Mouse (Mus musculus): ENCODE measurements around the gene Ube2f. TPM values are rescaled to one million over a fixed set of nuclear protein-coding genes. Genes with fewer than 3 reads are reported as not detected.

The Ube2f gene
- 10 to 100 TPM; 39.6 to 52.2 (median 45.2) TPM for total RNA-seq (2022)

DNA sequence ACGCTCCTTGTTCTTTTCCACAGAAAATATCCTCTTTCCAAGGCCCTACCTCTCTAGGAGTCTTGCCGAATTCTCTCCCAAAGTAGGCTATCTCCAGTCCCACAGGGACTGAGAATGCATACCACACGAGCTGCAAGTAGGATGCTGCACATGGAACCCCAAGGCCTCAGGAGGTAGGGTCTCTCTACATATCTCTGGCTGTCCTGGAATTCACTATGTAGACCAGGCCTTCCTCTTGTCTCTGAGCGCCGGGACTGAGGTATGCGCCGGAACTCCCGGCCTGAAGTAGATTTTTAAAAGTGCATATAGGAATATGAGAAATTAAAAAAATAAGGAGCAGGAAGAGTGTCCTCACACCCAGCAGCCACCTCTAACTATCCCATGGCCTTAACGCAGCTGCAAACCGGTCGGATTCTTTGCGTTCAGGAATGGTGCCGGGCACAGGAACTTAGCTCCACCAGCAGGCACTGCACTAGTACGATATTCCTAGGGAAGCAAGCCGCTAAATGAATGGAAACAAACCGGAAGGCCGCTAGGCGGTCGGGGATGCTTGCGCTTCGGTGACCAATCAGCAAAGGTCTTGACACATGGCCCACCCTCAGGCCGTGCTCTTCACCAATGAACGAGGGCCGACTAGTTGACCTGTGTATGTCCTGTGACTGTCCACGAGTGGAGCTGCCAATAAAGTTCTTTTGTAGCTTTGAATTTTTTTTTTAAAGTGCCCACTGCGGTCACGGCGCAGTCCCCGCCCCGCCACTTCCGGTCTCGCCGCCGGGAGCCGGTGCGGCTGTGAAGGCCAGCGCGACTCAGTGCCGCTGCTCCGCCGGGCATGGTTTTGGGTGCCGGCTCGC is at the start of gene Ube2f:
Gene Ube2f, plus strand, starts transcription at position 741 of the 851 bp plus-strand sequence.
- DNase-seq (ENCODE audit: low spot score), result peak; percentile 94

DNA sequence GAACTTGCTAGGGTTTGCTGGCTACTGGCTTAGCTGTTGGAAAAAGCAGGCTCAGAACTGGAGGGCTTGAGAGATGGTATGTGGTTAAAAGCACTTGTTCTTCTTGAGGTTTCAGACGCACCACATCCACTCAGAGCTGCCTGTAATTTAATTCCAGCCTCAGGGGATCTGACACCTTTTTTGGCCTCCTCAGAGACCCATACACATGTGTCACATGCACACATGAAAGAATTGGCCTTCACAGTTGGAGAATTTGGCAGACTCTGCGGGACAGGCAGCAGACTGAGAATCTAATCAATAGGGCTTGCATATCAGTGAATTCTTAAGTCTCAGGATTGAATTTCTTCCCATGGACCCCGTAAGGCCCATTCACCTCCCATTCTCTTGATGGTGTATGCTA is 49.0 kb upstream of the Ube2f start:
- no peak for DNase-seq (ENCODE audit: low spot score)

- no peak for DNase-seq (ENCODE audit: low spot score)
These were observed 45.8 kb upstream of the Ube2f start for GRCm38 (mm10) chr1:91204221-91204765.

DNA sequence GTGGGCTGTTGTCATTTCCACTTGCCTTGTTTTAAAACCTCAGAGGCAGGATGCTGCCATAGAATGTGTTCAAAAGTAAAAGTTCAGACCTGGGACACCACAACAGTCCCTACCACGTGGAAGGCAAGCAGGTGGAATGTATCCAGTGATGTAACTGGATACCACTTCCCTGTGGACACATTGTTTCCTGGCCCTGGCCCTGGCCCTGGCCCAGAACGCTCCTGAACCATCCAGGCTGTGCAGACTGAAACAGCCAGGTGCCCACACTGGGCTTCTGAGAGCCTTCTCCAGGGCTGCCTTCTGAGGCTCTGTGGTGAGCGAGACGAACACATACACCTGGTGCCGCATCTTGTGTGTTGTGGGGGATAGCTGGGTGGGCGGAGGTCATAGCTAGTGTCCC is 44.5 kb upstream of the Ube2f start:
- DNase-seq (ENCODE audit: low spot score), result no peak

- DNase-seq (ENCODE audit: low spot score), result no peak
These were observed 43.8 kb upstream of the Ube2f start for GRCm38 (mm10) chr1:91206336-91206735.

DNA sequence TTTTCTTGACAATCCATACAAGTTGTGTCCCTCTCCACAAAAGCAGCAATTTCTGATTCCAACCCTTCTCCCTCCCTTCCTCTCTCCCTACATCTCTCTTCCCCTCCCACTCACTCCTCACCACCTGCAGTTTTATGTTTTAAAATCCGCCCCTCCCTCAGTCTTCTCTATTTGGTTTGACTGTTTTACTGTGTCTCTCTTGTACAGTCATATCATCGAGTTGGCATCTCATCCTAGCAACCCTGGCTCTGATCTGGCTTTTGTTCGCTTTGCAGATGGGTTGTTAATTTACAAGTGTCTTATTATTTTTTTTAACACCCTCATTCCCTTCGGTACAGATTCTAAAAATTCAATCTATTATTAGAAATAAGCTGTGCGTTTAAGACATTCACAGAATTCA is 43.2 kb upstream of the Ube2f start:
- no peak for DNase-seq (ENCODE audit: low spot score)

DNA sequence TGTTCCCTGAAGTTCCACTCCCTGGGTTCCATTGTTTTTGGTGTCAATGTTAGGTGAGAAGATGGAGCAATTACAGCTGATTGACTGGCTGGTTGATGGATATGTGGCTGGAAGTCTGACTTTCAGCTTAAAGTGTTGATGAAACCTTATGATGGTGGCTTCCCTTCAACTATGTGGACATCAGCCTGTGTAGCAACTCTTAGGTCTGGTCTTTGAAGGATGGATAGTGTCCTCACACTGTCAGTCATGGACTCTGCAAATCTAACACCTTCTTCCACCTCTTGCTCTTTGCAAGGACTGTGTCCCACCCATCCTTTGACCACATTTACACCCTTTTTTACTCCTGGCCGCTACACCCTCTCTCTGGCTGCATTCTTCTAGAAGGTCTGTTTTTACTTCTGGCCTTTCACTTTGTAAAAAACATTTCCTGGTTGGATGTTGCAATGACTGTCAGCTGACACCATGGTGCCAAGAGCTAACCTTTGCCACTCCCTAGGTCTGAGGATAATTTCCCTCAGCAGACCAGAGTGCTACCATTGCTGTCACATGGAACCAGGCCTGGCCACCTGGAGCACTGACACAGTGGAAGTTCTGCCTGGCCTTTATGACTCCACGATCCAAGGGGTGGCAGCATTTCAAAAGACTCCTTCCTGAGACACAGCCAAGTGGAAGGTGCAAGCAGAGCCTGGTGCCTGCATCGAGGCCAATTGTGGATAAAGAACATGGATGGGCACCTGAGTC is 42.6 kb upstream of the Ube2f start:
- no peak for DNase-seq (ENCODE audit: low spot score)

DNA sequence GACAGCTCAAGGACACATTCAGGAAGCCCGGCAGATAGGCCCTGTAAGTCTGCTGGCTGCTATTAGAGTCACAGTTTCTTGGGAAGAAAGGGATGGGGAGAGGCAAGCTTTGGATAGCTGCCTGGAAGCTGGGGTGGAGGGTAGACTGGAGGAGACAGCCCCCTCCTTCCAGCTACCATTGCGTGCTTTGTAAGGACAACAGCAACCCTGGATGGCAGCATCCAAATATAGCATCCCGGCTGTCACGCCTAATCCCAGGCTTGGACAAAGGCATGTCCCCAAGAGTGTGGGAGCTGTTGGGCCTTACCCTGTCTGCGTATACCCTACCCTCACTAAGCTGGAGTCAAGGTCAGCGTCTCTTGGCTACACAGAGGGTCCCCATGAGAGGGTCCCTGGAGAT is 40.8 kb upstream of the Ube2f start:
- peak; percentile 40 for DNase-seq (ENCODE audit: low spot score)

GRCm38 (mm10) chr1:91209785-91210184 is 40.3 kb upstream of the Ube2f start:
- peak; percentile 64 for DNase-seq (ENCODE audit: low spot score)

- DNase-seq (ENCODE audit: low spot score), result peak; percentile 40
These were observed 39.0 kb upstream of the Ube2f start for GRCm38 (mm10) chr1:91211099-91211498.

- DNase-seq (ENCODE audit: low spot score), result no peak
These were observed 38.5 kb upstream of the Ube2f start for GRCm38 (mm10) chr1:91211591-91212008.

DNA sequence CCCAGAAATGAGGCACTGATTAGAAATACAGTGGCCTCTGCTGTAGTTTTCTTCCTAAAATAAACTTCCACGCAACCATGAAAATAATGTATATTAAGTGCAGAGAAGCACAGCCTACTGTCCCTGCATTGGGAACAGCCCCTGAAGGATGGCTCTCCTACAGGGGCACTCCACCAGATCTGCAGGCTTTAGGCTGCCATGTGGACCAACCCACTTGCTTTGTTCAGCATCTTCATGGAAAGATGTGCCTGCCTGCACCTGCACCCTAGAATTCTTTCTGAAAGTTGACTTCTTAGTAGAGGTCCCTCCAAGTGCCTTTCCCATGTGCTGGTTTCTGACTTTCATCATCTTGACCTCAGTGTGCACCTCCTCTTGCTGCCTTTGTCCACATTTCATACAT is 34.8 kb upstream of the Ube2f start:
- no peak for DNase-seq (ENCODE audit: low spot score)

DNA sequence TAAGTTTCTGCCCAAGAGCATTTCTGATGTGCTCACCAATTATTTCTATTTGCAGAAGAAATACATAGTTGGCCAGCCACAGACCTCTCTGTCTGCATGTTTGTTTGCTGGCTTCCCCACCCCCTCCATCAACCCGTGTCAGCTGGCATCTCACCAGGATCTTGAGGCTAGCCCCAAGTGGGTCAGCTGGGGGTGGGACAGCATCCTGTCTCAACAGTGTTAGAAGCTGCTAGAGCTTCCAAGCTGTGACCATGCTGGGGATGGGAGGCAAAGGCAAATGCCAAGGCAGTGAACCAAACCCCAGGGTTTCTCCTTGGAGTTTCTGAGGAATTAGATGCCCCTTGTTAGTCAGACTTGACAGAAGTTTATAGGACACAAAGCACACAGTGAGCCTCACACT is 34.1 kb upstream of the Ube2f start:
- DNase-seq (ENCODE audit: low spot score), result no peak

GRCm38 (mm10) chr1:91216504-91217267 is 33.4 kb upstream of the Ube2f start:
- DNase-seq (ENCODE audit: low spot score), result peak; percentile 63

DNA sequence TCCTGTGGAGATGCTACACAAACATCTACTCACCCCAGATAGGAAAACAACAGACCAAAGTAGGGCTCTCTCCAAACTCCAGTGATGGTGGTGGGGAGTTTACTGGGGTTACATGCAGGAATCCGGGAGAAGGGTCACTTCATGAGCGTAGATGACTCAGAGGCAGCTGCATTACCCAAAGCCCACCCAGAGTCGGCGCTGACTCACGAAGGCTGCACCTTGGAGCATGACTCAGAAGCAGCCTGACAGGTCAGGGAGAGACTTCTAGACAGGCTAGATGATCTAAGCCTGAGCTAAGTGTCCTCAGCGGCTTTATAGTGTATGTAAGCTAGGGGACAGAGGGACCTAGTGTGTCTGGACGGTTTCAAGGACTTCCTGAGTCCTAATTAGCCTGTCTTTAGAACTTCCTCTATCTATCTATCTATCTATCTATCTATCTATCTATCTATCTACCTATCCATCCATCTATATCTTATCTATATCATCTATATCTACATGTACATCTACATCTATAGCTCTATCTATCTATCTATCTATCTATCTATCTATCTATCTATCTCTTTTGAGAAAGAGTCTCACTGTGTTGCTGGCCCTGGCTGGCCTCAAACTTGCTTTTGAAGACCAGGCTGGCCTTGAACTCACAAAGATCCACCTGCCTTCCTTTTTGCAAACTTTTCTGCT is 30.3 kb upstream of the Ube2f start:
- DNase-seq (ENCODE audit: low spot score), result no peak

GRCm38 (mm10) chr1:91220322-91220672 is 29.8 kb upstream of the Ube2f start:
- DNase-seq (ENCODE audit: low spot score), result no peak

GRCm38 (mm10) chr1:91226562-91226961 is 23.5 kb upstream of the Ube2f start:
- DNase-seq (ENCODE audit: low spot score), result no peak

DNA sequence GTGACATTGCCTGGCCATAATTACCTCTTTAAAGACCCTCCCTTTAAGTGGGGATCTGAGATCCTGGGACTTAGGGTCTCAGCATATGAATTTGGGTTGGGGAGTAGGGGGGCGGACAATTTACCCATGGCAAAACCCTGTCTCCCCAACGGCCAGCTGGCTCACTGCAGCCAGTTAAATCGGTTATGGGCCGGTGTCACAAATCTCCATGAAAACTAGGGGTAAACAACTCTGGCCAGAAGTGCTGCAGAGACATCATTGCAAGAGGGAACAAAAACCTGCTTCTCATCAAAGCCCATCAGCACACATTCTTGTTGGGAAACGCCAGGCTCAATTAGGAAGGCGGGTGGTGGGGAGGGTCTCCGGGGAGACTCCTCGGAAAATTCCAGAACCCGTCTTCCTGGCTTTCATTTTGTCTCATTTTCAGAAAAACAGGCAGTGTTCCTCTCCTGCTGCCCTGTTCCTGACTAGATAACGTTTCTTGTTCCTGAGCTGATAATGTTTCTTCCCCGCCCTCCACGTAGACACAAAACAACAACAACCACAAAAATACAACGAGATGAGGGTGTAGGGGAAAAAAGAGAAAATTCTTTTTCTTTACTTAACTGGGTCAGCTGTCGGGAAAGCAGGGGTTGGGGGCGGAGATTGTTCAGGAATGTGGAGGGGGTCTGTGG is 22.6 kb upstream of the Ube2f start:
- no peak for DNase-seq (ENCODE audit: low spot score)

DNA sequence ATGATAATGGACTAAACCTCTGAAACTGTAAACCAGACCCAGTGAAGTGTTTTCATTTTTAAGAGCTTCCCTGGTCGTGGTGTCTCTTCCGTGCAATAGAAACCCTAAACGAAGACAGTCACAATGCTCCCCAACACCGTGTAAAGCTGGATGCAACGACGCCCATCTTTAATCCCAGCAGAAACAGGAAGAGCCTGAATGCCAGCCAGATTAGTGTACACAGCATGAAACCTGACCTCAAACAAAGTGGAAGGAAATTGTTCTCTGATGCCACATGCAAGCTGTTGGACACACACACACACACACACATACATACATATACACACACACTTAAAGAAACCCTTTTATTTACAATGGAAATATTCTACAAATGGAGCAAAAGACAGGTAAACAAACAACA is 19.0 kb upstream of the Ube2f start:
- DNase-seq (ENCODE audit: low spot score), result no peak

- no peak for DNase-seq (ENCODE audit: low spot score)
These were observed 18.2 kb upstream of the Ube2f start for GRCm38 (mm10) chr1:91231896-91232295.

DNA sequence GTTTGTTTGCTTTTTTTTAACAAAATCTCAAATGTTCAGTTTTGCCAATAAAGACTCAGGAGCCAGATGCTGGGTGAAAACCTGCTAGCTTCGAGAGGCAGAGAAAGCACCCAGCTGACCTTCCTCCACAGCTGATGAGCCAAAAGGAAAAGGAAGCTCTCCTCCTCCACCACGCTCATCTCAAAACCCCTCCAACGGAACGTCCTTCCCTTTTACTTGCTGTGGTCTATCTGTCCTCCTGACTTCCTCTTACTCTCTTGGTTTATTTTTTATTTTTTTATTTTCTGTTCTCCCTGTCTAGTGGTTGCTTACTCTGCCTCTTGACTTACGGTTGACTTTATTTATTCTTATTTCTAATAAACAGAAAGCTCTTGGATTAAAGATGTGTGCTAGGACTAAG is 14.7 kb upstream of the Ube2f start:
- no peak for DNase-seq (ENCODE audit: low spot score)

Measured in heart, adult 8-10 months (tissue).